Mouse (Mus musculus): ENCODE results near the gene A530084C06Rik. TPM values are rescaled to one million over a fixed set of nuclear protein-coding genes. Genes with fewer than 3 reads are reported as not detected.

Gene A530084C06Rik
- polyA plus RNA-seq, 2 experiments: 0.06 TPM; not detected in 1

DNA sequence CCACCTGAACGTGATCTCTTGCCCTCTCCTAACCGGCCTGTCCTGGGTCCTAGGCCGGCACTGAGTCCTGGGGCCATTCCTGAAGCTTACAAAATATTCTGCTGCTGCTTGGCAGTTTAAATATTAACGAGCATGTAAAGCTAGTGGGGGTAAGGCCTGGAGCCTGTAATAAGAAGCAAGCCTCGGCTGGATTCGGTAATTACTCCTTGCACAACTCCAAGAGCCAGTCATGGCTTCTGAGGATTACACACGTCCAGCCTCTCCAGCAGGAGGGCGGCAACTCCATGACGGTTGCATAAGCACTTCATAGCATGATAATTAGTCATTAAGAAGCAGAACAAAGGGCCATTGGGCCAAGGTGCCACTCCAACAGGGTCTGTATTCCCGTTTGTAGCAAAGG lies 19.3 kb upstream of the A530084C06Rik start:
- no peak overlapping the region for H3K27ac ChIP-seq

GRCm38 (mm10) chr13:31577576-31577975 lies 18.4 kb upstream of the A530084C06Rik start:
- 0 out of 4 replicates have a peak, but pooled peaks cover 0 to 3% of the 10 kb centered on the region in 2 experiments for H3K4me1 ChIP-seq (replicated peaks; ENCODE audit: control insufficient read depth in 2 of 2, insufficient read depth in 2 of 2, low read length in 1 of 2)
- H3K27me3 ChIP-seq (ENCODE audit: control insufficient read depth, insufficient read depth, low read length): no peaks in the 10 kb centered on the region
- no peak overlapping the region for H3K4me2 ChIP-seq (ENCODE audit: low read depth)

More for the DNA sequence above, 19.3 kb upstream of the A530084C06Rik start:
- Histone ChIP-seq H3K4me2 (ENCODE audit: low read depth) (no peak overlapping the region), H3K27me3 (ENCODE audit: control insufficient read depth, insufficient read depth, low read length) (no peaks in the 10 kb centered on the region), H3K9me3 (ENCODE audit: control insufficient read depth, low read length) (no peaks in the 10 kb centered on the region), H3K36me3 (replicated peaks; ENCODE audit: control insufficient read depth, insufficient read depth, low read depth) (no peaks in the 10 kb centered on the region), H3K4me1 (replicated peaks; ENCODE audit: control insufficient read depth in 2 of 2, insufficient read depth in 2 of 2, low read length in 1 of 2) (0 out of 4 replicates have a peak, but pooled peaks cover 0 to 3% of the 10 kb centered on the region in 2 experiments), H3K4me3 (ENCODE audit: insufficient read depth in 1 of 2, low read depth in 2 of 2, low read length in 2 of 2) (no peak overlapping the region), H3K9ac (replicated peaks) (no peak overlapping the region)
- WGBS (ENCODE audit: insufficient replicate concordance): 51% methylated on average over 10 of the region's 10 CpGs
- DNase-seq (ENCODE audit: low read depth in 3 of 3, low spot score in 3 of 3) (no peak), ATAC-seq (ENCODE audit: insufficient read depth) (no peak)
- no peak for TF ChIP-seq EP300 (IDR thresholded peaks at IDR 0.05; ENCODE audit: low read depth)
- TF ChIP-seq CTCF (IDR thresholded peaks at IDR 0.05; ENCODE audit: low read depth): no peak

DNA sequence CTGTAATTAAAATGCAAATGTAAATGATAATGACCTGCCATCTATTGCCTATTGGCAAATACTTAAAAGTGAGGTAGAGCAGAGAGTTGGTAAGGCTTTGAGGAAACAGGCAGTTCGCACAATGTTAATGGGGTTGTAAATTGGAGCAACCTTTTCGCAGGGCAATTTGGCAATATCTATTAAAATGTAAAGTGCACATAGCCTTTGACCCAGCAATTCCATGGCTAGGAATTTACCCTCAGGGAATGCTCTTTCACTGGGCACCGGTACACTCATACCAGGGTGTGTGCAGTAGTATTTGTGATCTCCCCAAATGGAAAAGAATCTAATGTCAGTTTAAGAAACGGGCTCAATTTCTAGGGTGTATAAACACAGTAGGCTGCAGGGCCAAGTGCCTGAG lies 17.6 kb upstream of the A530084C06Rik start:
- DNase-seq (ENCODE audit: low read depth in 3 of 3, low spot score in 3 of 3) (no peak), ATAC-seq (ENCODE audit: insufficient read depth) (no peak)
- H3K4me3 ChIP-seq (ENCODE audit: insufficient read depth in 1 of 2, low read depth in 2 of 2, low read length in 2 of 2): no peak overlapping the region
- TF ChIP-seq EP300 (IDR thresholded peaks at IDR 0.05; ENCODE audit: low read depth) (no peak), CTCF (IDR thresholded peaks at IDR 0.05; ENCODE audit: low read depth) (no peak)
- H3K9ac ChIP-seq (replicated peaks): no peak overlapping the region
- H3K9me3 ChIP-seq (ENCODE audit: control insufficient read depth, low read length): no peaks in the 10 kb centered on the region
- no peak overlapping the region for H3K27ac ChIP-seq
- WGBS (ENCODE audit: insufficient replicate concordance): 50% methylated on average over 4 of the region's 4 CpGs
- H3K4me2 ChIP-seq (ENCODE audit: low read depth): no peak overlapping the region
- 0 out of 4 replicates have a peak, but pooled peaks cover 0 to 3% of the 10 kb centered on the region in 2 experiments for H3K4me1 ChIP-seq (replicated peaks; ENCODE audit: control insufficient read depth in 2 of 2, insufficient read depth in 2 of 2, low read length in 1 of 2)
- no peaks in the 10 kb centered on the region for H3K36me3 ChIP-seq (replicated peaks; ENCODE audit: control insufficient read depth, insufficient read depth, low read depth)
- H3K27me3 ChIP-seq (ENCODE audit: control insufficient read depth, insufficient read depth, low read length): no peaks in the 10 kb centered on the region

More at GRCm38 (mm10) chr13:31577576-31577975, 18.4 kb upstream of the A530084C06Rik start:
- H3K9me3 ChIP-seq (ENCODE audit: control insufficient read depth, low read length): no peaks in the 10 kb centered on the region
- ATAC-seq (ENCODE audit: insufficient read depth) (no peak), DNase-seq (ENCODE audit: low read depth in 3 of 3, low spot score in 3 of 3) (no peak)
- TF ChIP-seq CTCF (IDR thresholded peaks at IDR 0.05; ENCODE audit: low read depth) (no peak), EP300 (IDR thresholded peaks at IDR 0.05; ENCODE audit: low read depth) (no peak)
- no peak overlapping the region for H3K4me3 ChIP-seq (ENCODE audit: insufficient read depth in 1 of 2, low read depth in 2 of 2, low read length in 2 of 2)
- WGBS (ENCODE audit: insufficient replicate concordance): 35% methylated on average over 6 of the region's 6 CpGs
- H3K27ac ChIP-seq: no peak overlapping the region
- H3K9ac ChIP-seq (replicated peaks): no peak overlapping the region
- no peaks in the 10 kb centered on the region for H3K36me3 ChIP-seq (replicated peaks; ENCODE audit: control insufficient read depth, insufficient read depth, low read depth)

GRCm38 (mm10) chr13:31574627-31575026 lies 15.5 kb upstream of the A530084C06Rik start:
- ATAC-seq (ENCODE audit: insufficient read depth) (no peak), DNase-seq (ENCODE audit: low read depth in 3 of 3, low spot score in 3 of 3) (no peak)
- H3K36me3 ChIP-seq (replicated peaks; ENCODE audit: control insufficient read depth, insufficient read depth, low read depth): no peaks in the 10 kb centered on the region
- 0 out of 4 replicates have a peak, but pooled peaks cover 0 to 3% of the 10 kb centered on the region in 2 experiments for H3K4me1 ChIP-seq (replicated peaks; ENCODE audit: control insufficient read depth in 2 of 2, insufficient read depth in 2 of 2, low read length in 1 of 2)
- no peak overlapping the region for H3K27ac ChIP-seq
- no peak overlapping the region for H3K4me3 ChIP-seq (ENCODE audit: insufficient read depth in 1 of 2, low read depth in 2 of 2, low read length in 2 of 2)
- H3K27me3 ChIP-seq (ENCODE audit: control insufficient read depth, insufficient read depth, low read length): no peaks in the 10 kb centered on the region
- no peak overlapping the region for H3K9ac ChIP-seq (replicated peaks)
- H3K9me3 ChIP-seq (ENCODE audit: control insufficient read depth, low read length): no peaks in the 10 kb centered on the region
- no peak for TF ChIP-seq CTCF (IDR thresholded peaks at IDR 0.05; ENCODE audit: low read depth)
- no peak for TF ChIP-seq EP300 (IDR thresholded peaks at IDR 0.05; ENCODE audit: low read depth)
- 40% methylated on average over 3 of the region's 3 CpGs for WGBS (ENCODE audit: insufficient replicate concordance)
- no peak overlapping the region for H3K4me2 ChIP-seq (ENCODE audit: low read depth)

GRCm38 (mm10) chr13:31572806-31573508 lies 13.8 kb upstream of the A530084C06Rik start:
- Histone ChIP-seq H3K9ac (replicated peaks) (no peak overlapping the region), H3K27ac (no peak overlapping the region), H3K9me3 (ENCODE audit: control insufficient read depth, low read length) (no peaks in the 10 kb centered on the region), H3K4me2 (ENCODE audit: low read depth) (no peak overlapping the region), H3K36me3 (replicated peaks; ENCODE audit: control insufficient read depth, insufficient read depth, low read depth) (no peaks in the 10 kb centered on the region), H3K27me3 (ENCODE audit: control insufficient read depth, insufficient read depth, low read length) (no peaks in the 10 kb centered on the region), H3K4me3 (ENCODE audit: insufficient read depth in 1 of 2, low read depth in 2 of 2, low read length in 2 of 2) (no peak overlapping the region), H3K4me1 (replicated peaks; ENCODE audit: control insufficient read depth in 2 of 2, insufficient read depth in 2 of 2, low read length in 1 of 2) (no peaks in the 10 kb centered on the region)
- 71% methylated on average over 10 of the region's 10 CpGs for WGBS (ENCODE audit: insufficient replicate concordance)
- ATAC-seq (ENCODE audit: insufficient read depth) (no peak), DNase-seq (ENCODE audit: low read depth in 3 of 3, low spot score in 3 of 3) (no peak)
- no peak for TF ChIP-seq CTCF (IDR thresholded peaks at IDR 0.05; ENCODE audit: low read depth)
- no peak for TF ChIP-seq EP300 (IDR thresholded peaks at IDR 0.05; ENCODE audit: low read depth)

Measured in liver, embryonic 14.5 days (tissue).